Mouse (Mus musculus) MEL (cell line): ENCODE measurements at regions not wholly inside any gene's neighbourhood (a gene's known extent, or its start where the extent isn't known, plus 50 kb on each side); places are given as distances from the start of the nearest gene placed in this dataset.

ENCODE experiments used
- CTCF ChIP-seq, 3 experiments: IDR thresholded peaks in 2 of 3; conservative IDR thresholded peaks in 1 of 3; 2 replicates each; pipeline ENCODE4 v1.5.1; 2011 to 2012; ENCODE audit warnings: low read length in 3 of 3, low read depth in 2 of 3, mild to moderate bottlenecking in 2 of 3, improper control_type of control experiment in 1 of 3, inconsistent platforms in 1 of 3, mixed read lengths in 1 of 3, moderate library complexity in 1 of 3; ENCODE audit not compliant: control insufficient read depth in 1 of 3, insufficient read depth in 1 of 3, poor library complexity in 1 of 3, severe bottlenecking in 1 of 3
- E2F4 ChIP-seq: IDR thresholded peaks from 2 replicates; pipeline ENCODE4 v1.6.1; 2011; ENCODE audit warnings: low read depth, low read length, improper control_type of control experiment, borderline replicate concordance
- ELF1 ChIP-seq: IDR thresholded peaks from 2 replicates; pipeline ENCODE4 v1.6.1; 2014; ENCODE audit warnings: low read depth, mild to moderate bottlenecking, inconsistent platforms, low read length, improper control_type of control experiment, moderate library complexity
- EP300 ChIP-seq, 2 experiments: IDR thresholded peaks; 2 replicates each; pipeline ENCODE4 v1.6.1; 2011; ENCODE audit warnings: improper control_type of control experiment in 2 of 2, low read length in 2 of 2, low read depth in 1 of 2, mild to moderate bottlenecking in 1 of 2
- JUND ChIP-seq: IDR thresholded peaks from 2 replicates; pipeline ENCODE4 v1.6.1; 2011; ENCODE audit warnings: low read depth, mild to moderate bottlenecking, improper control_type of control experiment, low read length
- NRF1 ChIP-seq: IDR thresholded peaks from 2 replicates; pipeline ENCODE4 v1.6.1; 2014; ENCODE audit warnings: low read depth, mild to moderate bottlenecking, inconsistent platforms, low read length, improper control_type of control experiment, moderate library complexity; ENCODE audit not compliant: poor library complexity, insufficient read depth, severe bottlenecking
- POLR2A ChIP-seq, 2 experiments: IDR thresholded peaks; 2 replicates each; pipeline ENCODE4 v1.6.1; 2011 to 2012; ENCODE audit warnings: low read length in 2 of 2, mild to moderate bottlenecking in 2 of 2, control low read depth in 1 of 2, improper control_type of control experiment in 1 of 2, low read depth in 1 of 2, moderate library complexity in 1 of 2; ENCODE audit not compliant: control insufficient read depth in 1 of 2, insufficient read depth in 1 of 2, poor library complexity in 1 of 2
- POLR2AphosphoS2 ChIP-seq: IDR thresholded peaks from 2 replicates; pipeline ENCODE4 v1.6.1; 2011; ENCODE audit warnings: low read length, improper control_type of control experiment
- POLR2AphosphoS5 ChIP-seq: IDR thresholded peaks from 2 replicates; pipeline ENCODE4 v1.6.1; 2012; ENCODE audit warnings: low read depth, borderline replicate concordance, mild to moderate bottlenecking, inconsistent platforms, low read length, moderate library complexity, mixed read lengths
- RAD21 ChIP-seq: IDR thresholded peaks from 2 replicates; pipeline ENCODE4 v1.6.1; 2011; ENCODE audit warnings: mild to moderate bottlenecking, low read depth, low read length, improper control_type of control experiment
- SIN3A ChIP-seq: IDR thresholded peaks from 2 replicates; pipeline ENCODE4 v1.6.1; 2012; ENCODE audit warnings: low read length, improper control_type of control experiment, inconsistent platforms
- TBP ChIP-seq: IDR thresholded peaks from 2 replicates; pipeline ENCODE4 v1.8.0; 2011; ENCODE audit warnings: low read depth, low read length, improper control_type of control experiment

- no peak for TF ChIP-seq POLR2A (IDR thresholded peaks at IDR 0.05; ENCODE audit: control insufficient read depth in 1 of 2, insufficient read depth in 1 of 2, low read depth in 1 of 2, low read length in 2 of 2, poor library complexity in 1 of 2)
- TF ChIP-seq POLR2AphosphoS2 = no peak
- no peak for TF ChIP-seq TBP
- TF ChIP-seq EP300 (IDR thresholded peaks at IDR 0.05; ENCODE audit: low read depth in 1 of 2, low read length in 2 of 2) = no peak
- TF ChIP-seq RAD21 = no peak
- no peak for TF ChIP-seq CTCF (IDR thresholded peaks at IDR 0.05 in 2 of 3, conservative IDR thresholded peaks at IDR 0.05 in 1 of 3; ENCODE audit: control insufficient read depth in 1 of 3, insufficient read depth in 1 of 3, low read depth in 2 of 3, low read length in 3 of 3, poor library complexity in 1 of 3, severe bottlenecking in 1 of 3)
- TF ChIP-seq NRF1 = no peak
- TF ChIP-seq ELF1 = no peak
- TF ChIP-seq E2F4 = no peak
- no peak for TF ChIP-seq POLR2AphosphoS5
- no peak for TF ChIP-seq JUND
- no peak for TF ChIP-seq SIN3A
Measured at GRCm38 (mm10) chr5:3260289-3260688, 81.0 kb upstream of the Cdk6 start.
